Mouse (Mus musculus) midbrain, embryonic 13.5 days (tissue): ENCODE data around the gene Spem1. TPM values are rescaled to one million over a fixed set of nuclear protein-coding genes. Genes with fewer than 3 reads are reported as not detected.
A peak's percentile ranks its signal among the peaks of the same experiment; 100 is the strongest.

Experiments used
- ATAC-seq: fragments of 200-750 bp; cut with Nextera tagmentation; 2 replicates; pipeline ENCODE4 v1.8.0; 2017; ENCODE audit warnings: mild to moderate bottlenecking, moderate TSS enrichment, moderate library complexity
- H3K27ac ChIP-seq: fragments of 300-500 bp; sonication (generic); 2 replicates; pipeline ENCODE4 v1.5.1; 2015; ENCODE audit warnings: inconsistent platforms, mild to moderate bottlenecking, moderate library complexity
- H3K27me3 ChIP-seq: fragments of 300-500 bp; sonication (generic); 2 replicates; pipeline ENCODE4 v1.6.1; 2015; ENCODE audit warnings: mild to moderate bottlenecking, inconsistent platforms
- H3K36me3 ChIP-seq: fragments of 300-500 bp; sonication (generic); 2 replicates; pipeline ENCODE4 v1.6.1; 2015; ENCODE audit warnings: mild to moderate bottlenecking, inconsistent platforms
- H3K4me1 ChIP-seq: fragments of 300-500 bp; sonication (generic); replicated peaks from 2 replicates; pipeline ENCODE4 v1.6.1; 2015; ENCODE audit warnings: inconsistent platforms
- H3K4me2 ChIP-seq: fragments of 300-500 bp; sonication (generic); replicated peaks from 2 replicates; pipeline ENCODE4 v1.6.1; 2015; ENCODE audit warnings: moderate library complexity, mild to moderate bottlenecking, inconsistent platforms
- H3K4me3 ChIP-seq: fragments of 300-500 bp; sonication (generic); replicated peaks from 2 replicates; pipeline ENCODE4 v1.5.1; 2015; ENCODE audit warnings: mild to moderate bottlenecking, inconsistent platforms
- H3K9ac ChIP-seq: fragments of 300-500 bp; sonication (generic); replicated peaks from 2 replicates; pipeline ENCODE4 v1.6.1; 2015; ENCODE audit warnings: mild to moderate bottlenecking, inconsistent platforms
- H3K9me3 ChIP-seq: fragments of 300-500 bp; sonication (generic); 2 replicates; pipeline ENCODE4 v1.6.1; 2016; ENCODE audit warnings: mild to moderate bottlenecking, inconsistent platforms
- WGBS: fragments of 180-500 bp; shearing (Covaris S2); methylation state at CpG from one replicate; pipeline ENCODE4 v1.1.7; 2015; 5-methylcytosine and 5-hydroxymethylcytosine counted together
- polyA plus RNA-seq: library from polyadenylated mRNA; unstranded; fragments of >200 nt; fragmentation: Nextera tagmentation; extraction: Ambion mirVana; gene quantifications from 2 replicates; pipeline ENCODE4 v1.2.1, GENCODE M21; 2015

The Spem1 gene
- polyA plus RNA-seq, 1 experiment from 2014 or later = 0.51 TPM

GRCm38 (mm10) chr11:69849884-69850283 lies 27.9 kb upstream of the Spem1 start:
- no peak overlapping the region for H3K4me2 ChIP-seq
- WGBS = 93% methylated on average over 15 of the region's 15 CpGs
- no peak for ATAC-seq

DNA sequence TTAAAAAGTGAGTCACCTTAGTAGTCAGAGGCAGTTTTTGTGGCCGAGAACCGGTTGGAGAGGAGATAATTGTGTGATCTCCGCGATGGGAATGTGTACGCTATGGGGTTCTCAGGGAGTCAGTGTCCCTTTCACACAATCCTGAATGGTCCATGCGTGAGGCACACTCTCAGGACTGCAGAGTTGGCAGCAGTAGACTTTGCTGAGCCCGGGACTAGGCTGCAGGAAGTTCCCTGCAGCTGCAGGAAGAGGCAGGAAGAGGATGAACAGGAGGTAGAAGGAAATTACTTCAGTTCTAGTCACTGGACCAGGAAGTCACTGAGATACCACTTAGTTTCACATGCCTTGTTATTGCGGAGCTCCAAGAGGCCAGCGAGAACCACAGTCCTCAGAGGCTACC lies 27.1 kb upstream of the Spem1 start:
- Histone ChIP-seq H3K36me3 (peaks cover 43% of the 10 kb centered on the region), H3K27ac (no peak overlapping the region), H3K27me3 (no peaks in the 10 kb centered on the region), H3K4me1 (peaks cover 40% of the 10 kb centered on the region), H3K4me2 (no peak overlapping the region), H3K9me3 (no peaks in the 10 kb centered on the region), H3K4me3 (no peak overlapping the region), H3K9ac (no peak overlapping the region)
- ATAC-seq = no peak
- WGBS = 93% methylated on average over 9 of the region's 9 CpGs

More at GRCm38 (mm10) chr11:69849884-69850283, 27.9 kb upstream of the Spem1 start:
- H3K4me3 ChIP-seq = no peak overlapping the region
- H3K9ac ChIP-seq = no peak overlapping the region
- peaks cover 40% of the 10 kb centered on the region for H3K4me1 ChIP-seq
- peaks cover 43% of the 10 kb centered on the region for H3K36me3 ChIP-seq
- no peaks in the 10 kb centered on the region for H3K27me3 ChIP-seq
- H3K9me3 ChIP-seq = no peaks in the 10 kb centered on the region
- H3K27ac ChIP-seq = no peak overlapping the region

- peak overlapping the region; percentile 70 for H3K4me2 ChIP-seq
- ATAC-seq = no peak
- H3K4me1 ChIP-seq = peaks cover 40% of the 10 kb centered on the region
- peaks cover 43% of the 10 kb centered on the region for H3K36me3 ChIP-seq
- H3K9ac ChIP-seq = peak overlapping the region; percentile 89; the same call in 1 of the 2 replicates
- no peak overlapping the region for H3K27ac ChIP-seq
- H3K9me3 ChIP-seq = no peaks in the 10 kb centered on the region
- no peaks in the 10 kb centered on the region for H3K27me3 ChIP-seq
- WGBS = 99% methylated on average over 6 of the region's 6 CpGs
- peak overlapping the region; percentile 78 for H3K4me3 ChIP-seq
Measured at GRCm38 (mm10) chr11:69848021-69848420, 26.0 kb upstream of the Spem1 start.

DNA sequence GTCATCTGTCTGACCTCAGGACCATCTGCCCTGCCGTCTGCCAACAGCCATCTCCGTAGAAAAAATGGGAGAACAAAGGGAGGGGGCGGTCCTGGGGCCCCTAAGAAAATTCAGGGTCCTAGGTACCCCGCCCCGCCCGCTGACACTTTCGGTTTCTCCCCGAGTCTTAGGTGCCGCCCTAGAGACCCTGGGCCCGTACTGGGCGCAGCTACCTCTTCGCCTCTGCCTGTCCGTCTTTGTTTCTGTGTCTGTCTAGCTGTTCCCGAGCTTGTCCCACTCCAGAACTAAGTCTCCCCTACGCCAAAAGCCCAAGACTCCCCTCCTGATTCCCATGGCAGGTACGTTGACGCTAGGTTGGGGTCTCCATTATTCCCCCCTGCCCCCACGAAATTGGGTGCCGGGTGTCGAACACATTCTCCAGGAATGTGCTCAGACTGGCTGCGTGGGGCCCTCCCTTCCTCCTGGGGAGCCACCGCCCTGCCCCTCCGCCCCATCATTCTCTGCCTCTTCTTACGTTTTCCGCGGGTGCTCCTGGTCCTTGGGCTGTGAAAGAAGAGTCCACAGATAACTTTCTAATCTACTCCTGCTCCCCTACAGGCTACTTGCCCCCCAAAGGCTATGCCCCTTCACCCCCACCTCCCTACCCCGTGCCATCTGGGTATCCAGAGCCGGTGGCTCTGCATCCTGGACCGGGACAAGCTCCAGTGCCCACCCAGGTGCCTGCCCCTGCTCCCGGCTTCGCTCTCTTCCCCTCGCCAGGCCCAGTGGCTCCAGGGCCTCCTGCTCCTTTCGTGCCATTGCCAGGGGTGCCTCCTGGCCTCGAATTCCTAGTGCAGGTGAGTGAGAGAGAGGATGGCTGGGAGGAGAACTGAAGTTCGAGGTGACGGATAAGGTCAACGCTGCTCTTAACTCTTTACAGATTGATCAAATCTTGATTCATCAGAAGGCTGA lies 25.0 kb upstream of the Spem1 start:
- Histone ChIP-seq H3K9ac (peak overlapping the region; percentile 89), H3K9me3 (no peaks in the 10 kb centered on the region), H3K36me3 (peaks cover 43% of the 10 kb centered on the region), H3K27me3 (no peaks in the 10 kb centered on the region), H3K4me2 (peak overlapping the region; percentile 70), H3K4me1 (peaks cover 40% of the 10 kb centered on the region), H3K4me3 (peak overlapping the region; percentile 78), H3K27ac (peak overlapping the region; percentile 95)
- WGBS = 11% methylated on average over 37 of the region's 37 CpGs
- peak; percentile 66 for ATAC-seq

- H3K9me3 ChIP-seq = no peaks in the 10 kb centered on the region
- peak within 1 kb of the TSS; percentile 70 for H3K4me2 ChIP-seq
- H3K36me3 ChIP-seq = peaks cover 36% of the 10 kb centered on the region
- peak within 1 kb of the TSS; percentile 78 for H3K4me3 ChIP-seq
- peaks cover 40% of the 10 kb centered on the region for H3K4me1 ChIP-seq
- under 1% methylated on average over 38 of the region's 38 CpGs for WGBS
- peak within 1 kb of the TSS; percentile 95 for H3K27ac ChIP-seq
- H3K9ac ChIP-seq = peak within 1 kb of the TSS; percentile 89
- no peaks in the 10 kb centered on the region for H3K27me3 ChIP-seq
- peak; percentile 90 for ATAC-seq
Measured at GRCm38 (mm10) chr11:69846198-69846680, 24.3 kb upstream of the Spem1 start, which contains the start of gene Plscr3. Gene Plscr3, plus strand, starts transcription at chr11:69846376.

- H3K9me3 ChIP-seq = no peaks in the 10 kb centered on the region
- peaks cover 34% of the 10 kb centered on the region for H3K4me1 ChIP-seq
- no peaks in the 10 kb centered on the region for H3K27me3 ChIP-seq
- peak overlapping the region; percentile 97 for H3K4me3 ChIP-seq
- H3K9ac ChIP-seq = peak overlapping the region; percentile 76
- 0% methylated on average over 7 of the region's 7 CpGs for WGBS
- peak overlapping the region; percentile 98 for H3K27ac ChIP-seq
- 0 out of 2 replicates have a peak, but pooled peaks have one; percentile 0 for ATAC-seq
- peak overlapping the region; percentile 99 for H3K4me2 ChIP-seq
- peaks cover under 1% of the 10 kb centered on the region for H3K36me3 ChIP-seq
Measured at GRCm38 (mm10) chr11:69838714-69839104, 16.7 kb upstream of the Spem1 start.

- peak within 1 kb of the TSS; percentile 98 for H3K27ac ChIP-seq
- no peaks in the 10 kb centered on the region for H3K9me3 ChIP-seq
- peaks cover 40% of the 10 kb centered on the region for H3K4me1 ChIP-seq
- peak within 1 kb of the TSS; percentile 99 for H3K9ac ChIP-seq
- H3K4me2 ChIP-seq = peak within 1 kb of the TSS; percentile 99
- no peaks in the 10 kb centered on the region for H3K27me3 ChIP-seq
- H3K36me3 ChIP-seq = peaks cover 7% of the 10 kb centered on the region
- WGBS = under 1% methylated on average over 34 of the region's 34 CpGs
- peak; percentile 85 for ATAC-seq
- H3K4me3 ChIP-seq = peak within 1 kb of the TSS; percentile 97
Measured at GRCm38 (mm10) chr11:69837952-69838713, 16.2 kb upstream of the Spem1 start, which contains the start of gene Tmem256. Gene Tmem256, plus strand, starts transcription at chr11:69838514.

- Histone ChIP-seq H3K4me1 (peaks cover 45% of the 10 kb centered on the region), H3K9me3 (no peaks in the 10 kb centered on the region), H3K27me3 (no peaks in the 10 kb centered on the region), H3K9ac (peak within 1 kb of the TSS; percentile 99), H3K36me3 (peaks cover 12% of the 10 kb centered on the region), H3K4me3 (peak within 1 kb of the TSS; percentile 97), H3K4me2 (peak within 1 kb of the TSS; percentile 99), H3K27ac (peak within 1 kb of the TSS; percentile 98)
- peak; percentile 70 for ATAC-seq
- under 1% methylated on average over 32 of the region's 32 CpGs for WGBS
Measured at GRCm38 (mm10) chr11:69837604-69837951, 15.6 kb upstream of the Spem1 start, which contains the start of gene Nlgn2. Gene Nlgn2, minus strand, starts transcription at chr11:69837784.

- Histone ChIP-seq H3K36me3 (peaks cover 19% of the 10 kb centered on the region), H3K4me3 (peak overlapping the region; percentile 97), H3K9ac (peak overlapping the region; percentile 99), H3K4me1 (peaks cover 51% of the 10 kb centered on the region), H3K9me3 (no peaks in the 10 kb centered on the region), H3K27ac (peak overlapping the region; percentile 98), H3K27me3 (no peaks in the 10 kb centered on the region), H3K4me2 (peak overlapping the region; percentile 99)
- peak; percentile 18 for ATAC-seq
- under 1% methylated on average over 48 of the region's 52 CpGs for WGBS
Measured at GRCm38 (mm10) chr11:69836703-69837576, 15.0 kb upstream of the Spem1 start.

DNA sequence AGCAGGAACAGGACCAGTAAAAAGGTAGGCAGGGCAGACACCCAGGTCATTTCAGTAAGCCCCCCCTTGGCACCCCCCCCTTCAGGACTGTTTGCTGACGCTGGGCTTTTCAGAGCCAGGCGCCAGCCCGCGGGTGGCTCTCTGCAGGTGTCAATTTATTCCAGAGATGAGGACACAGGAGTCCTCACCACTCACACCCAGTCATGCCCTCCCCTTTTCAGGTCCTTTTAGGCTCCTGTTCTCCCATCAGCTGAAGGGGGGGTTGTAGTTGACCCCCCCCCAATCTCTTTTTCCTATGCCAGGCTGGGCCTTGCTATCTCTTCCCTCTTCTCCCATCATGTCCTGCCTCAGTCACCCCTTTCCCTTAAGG lies 14.0 kb upstream of the Spem1 start:
- WGBS = 2% methylated on average over 4 of the region's 4 CpGs
- Histone ChIP-seq H3K9ac (peak overlapping the region; percentile 99), H3K36me3 (peaks cover 28% of the 10 kb centered on the region), H3K4me2 (peak overlapping the region; percentile 99), H3K27ac (peak overlapping the region; percentile 98), H3K4me1 (peaks cover 57% of the 10 kb centered on the region), H3K27me3 (no peaks in the 10 kb centered on the region), H3K4me3 (peak overlapping the region; percentile 97), H3K9me3 (no peaks in the 10 kb centered on the region)
- no peak for ATAC-seq
